Mouse (Mus musculus) bone marrow macrophage, adult 2 months (primary cell): ENCODE results near the gene Cbfa2t3.

ENCODE experiments used
- CTCF ChIP-seq: IDR thresholded peaks from 2 replicates; pipeline ENCODE4 v1.5.1; 2012; ENCODE audit warnings: low read depth, mild to moderate bottlenecking, low read length, moderate library complexity
- POLR2A ChIP-seq: IDR thresholded peaks from 2 replicates; pipeline ENCODE4 v1.6.1; 2012; ENCODE audit warnings: mild to moderate bottlenecking, low read depth, low read length, borderline replicate concordance

DNA sequence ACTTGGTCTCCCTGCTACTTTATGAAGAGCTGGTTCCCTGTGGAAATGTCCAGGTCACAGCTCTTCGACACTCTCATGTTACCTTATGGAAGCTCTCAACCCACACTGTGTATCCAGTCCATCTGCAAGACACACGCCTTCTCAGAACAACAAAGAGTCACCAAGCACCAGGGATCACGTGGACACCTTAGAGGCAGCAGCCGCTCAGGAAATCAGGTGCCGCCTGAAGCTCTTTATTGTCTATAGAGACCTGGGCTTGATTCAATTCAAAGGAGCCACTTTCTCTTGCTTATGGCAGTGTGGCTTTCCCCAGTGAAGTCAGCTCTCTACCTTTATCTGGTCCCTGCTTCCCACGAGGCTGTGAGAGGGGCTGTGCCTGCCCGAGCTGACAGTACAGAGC, 18.7 kb downstream of the Cbfa2t3 start:
- TF ChIP-seq POLR2A: no peak
- TF ChIP-seq CTCF: no peak
